Mouse (Mus musculus) left cerebral cortex, postnatal 36 days (tissue): ENCODE data around the gene D3Ertd254e. TPM values are rescaled to one million over a fixed set of nuclear protein-coding genes. Genes with fewer than 3 reads are reported as not detected.
"Not testable (repeated sequence)": the region's sequence is repeated elsewhere in the genome, so short reads cannot be mapped to it uniquely, and the experiment has no call there.

ENCODE experiments used
- DNase-seq, 2 experiments: peaks; one replicate each; pipeline ENCODE4 v3.0.0; 2021 to 2022; ENCODE audit warnings: low spot score in 2 of 2, mixed read lengths in 1 of 2
- intact Hi-C: fragments of 180-260 bp; cut with DNase I; formaldehyde crosslinking; loops from one replicate; pipeline ENCODE4 v1.15.1; 2025
- total RNA-seq, 2 experiments: library from RNA; stranded (reverse); gene quantifications; 2 replicates each; pipeline ENCODE4 v1.2.3; 2021

D3Ertd254e gene
- total RNA-seq = 10 to 100 TPM; 17.1 to 20.4 TPM

- intact Hi-C loops = no loop called here
Observed at GRCm38 (mm10) chr3:36150934-36151686, at the start of gene D3Ertd254e. TSS of gene D3Ertd254e (plus strand) at chr3:36151017.

DNA sequence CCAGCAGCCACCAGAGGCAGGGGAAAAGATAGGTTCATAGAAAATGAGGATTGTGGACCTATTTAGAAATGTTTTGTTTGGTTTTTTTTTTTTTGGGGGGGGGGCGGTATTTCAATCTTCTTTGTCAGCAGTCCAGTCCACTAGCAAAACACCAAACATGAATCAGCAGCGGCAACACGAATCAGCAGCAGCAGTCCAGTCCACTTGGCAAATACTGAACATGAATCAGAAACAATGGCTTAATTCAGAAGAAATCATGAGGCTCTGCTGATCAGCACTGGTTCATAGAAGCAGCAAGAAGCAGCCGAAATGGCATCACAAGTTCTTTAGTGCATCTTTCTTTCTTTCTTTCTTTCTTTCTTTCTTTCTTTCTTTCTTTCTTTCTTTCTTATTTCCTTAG lies 34.7 kb upstream of the D3Ertd254e start:
- intact Hi-C loops = no loop called here
- DNase-seq = no peak

More at GRCm38 (mm10) chr3:36150934-36151686, at the start of gene D3Ertd254e:
- DNase-seq = peak; percentile 88 to 91

GRCm38 (mm10) chr3:36119684-36120548 lies 30.9 kb upstream of the D3Ertd254e start:
- intact Hi-C loops = no loop called here
- DNase-seq = no peak

DNA sequence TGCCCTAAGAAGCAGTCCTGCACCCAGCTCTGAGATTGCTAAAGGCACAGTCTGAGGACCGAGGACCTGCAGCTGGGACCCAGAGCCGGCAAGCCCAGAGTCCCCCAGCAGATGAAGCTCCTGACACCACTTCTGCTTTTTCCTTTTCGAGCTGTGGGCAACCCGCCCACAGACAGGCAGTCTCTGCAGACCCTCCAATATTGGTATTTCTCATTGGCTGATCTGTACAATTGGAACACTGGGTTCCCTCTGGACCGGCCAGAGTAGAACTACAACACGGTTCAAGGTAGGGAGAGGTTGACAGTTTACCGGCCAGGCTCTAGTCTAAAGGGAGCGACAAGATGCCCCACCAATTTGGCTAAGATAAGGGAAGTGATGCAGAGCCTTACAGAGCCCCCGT lies 24.6 kb upstream of the D3Ertd254e start:
- DNase-seq, intact Hi-C loops: not testable (repeated sequence)

GRCm38 (mm10) chr3:36136152-36136551 lies 14.7 kb upstream of the D3Ertd254e start:
- DNase-seq = no peak
- intact Hi-C loops = no loop called here

GRCm38 (mm10) chr3:36137560-36137959 lies 13.3 kb upstream of the D3Ertd254e start:
- no peak for DNase-seq
- intact Hi-C loops = no loop called here

DNA sequence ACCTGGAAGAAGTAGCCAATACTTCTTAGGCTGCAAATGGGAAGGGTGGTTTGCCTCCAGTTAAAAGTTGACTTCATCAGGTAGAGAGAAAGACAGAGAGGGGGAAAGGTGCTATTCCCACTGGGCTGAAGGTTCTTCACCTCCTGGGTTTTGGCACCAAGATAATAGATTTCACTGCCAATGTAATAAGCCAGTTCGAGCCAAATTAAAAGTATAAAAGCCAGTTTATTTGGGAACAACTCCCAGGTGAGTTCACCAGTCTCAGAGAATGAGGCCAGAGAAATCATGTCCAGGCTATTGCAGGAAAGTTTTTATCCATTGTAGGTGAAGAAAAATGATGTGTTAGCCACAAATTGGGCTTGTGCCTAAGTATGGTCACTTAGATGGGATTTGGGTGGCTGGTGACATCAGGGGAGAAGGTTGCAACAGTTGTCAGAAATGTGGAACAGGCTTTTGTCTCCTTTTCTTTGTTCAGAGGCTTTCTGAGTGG lies 12.6 kb upstream of the D3Ertd254e start:
- intact Hi-C loops = no loop called here
- no peak for DNase-seq

DNA sequence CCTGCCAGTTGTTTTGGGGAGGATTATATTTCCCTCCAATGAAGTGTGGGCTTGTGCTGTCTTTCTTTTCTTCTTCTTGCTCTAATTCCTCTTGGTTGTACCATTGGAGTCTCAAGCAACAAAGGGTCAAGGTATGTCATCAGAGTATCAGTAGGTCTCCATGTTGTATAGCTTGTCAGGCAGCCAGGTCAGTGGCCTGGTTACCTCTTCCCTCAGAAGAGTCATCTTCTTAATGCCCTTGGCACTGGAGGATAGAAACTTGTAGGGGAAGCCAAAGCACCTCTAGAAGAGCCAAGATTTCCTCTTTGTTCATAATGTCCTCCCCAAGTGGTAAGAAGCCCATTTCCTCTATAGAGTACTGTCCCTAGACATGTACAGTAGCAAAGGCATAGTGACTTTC lies 11.8 kb upstream of the D3Ertd254e start:
- no peak for DNase-seq
- intact Hi-C loops = no loop called here

- intact Hi-C loops = no loop called here
Observed at GRCm38 (mm10) chr3:36150537-36150933, 282 bp upstream of the D3Ertd254e start.

GRCm38 (mm10) chr3:36155268-36155667 lies 4.5 kb downstream of the D3Ertd254e start:
- no peak for DNase-seq
- intact Hi-C loops = no loop called here

More at GRCm38 (mm10) chr3:36150537-36150933, 282 bp upstream of the D3Ertd254e start:
- DNase-seq = no peak

- intact Hi-C loops = no loop called here
- no peak for DNase-seq
Observed at GRCm38 (mm10) chr3:36170670-36171210, 19.9 kb downstream of the D3Ertd254e start.

DNA sequence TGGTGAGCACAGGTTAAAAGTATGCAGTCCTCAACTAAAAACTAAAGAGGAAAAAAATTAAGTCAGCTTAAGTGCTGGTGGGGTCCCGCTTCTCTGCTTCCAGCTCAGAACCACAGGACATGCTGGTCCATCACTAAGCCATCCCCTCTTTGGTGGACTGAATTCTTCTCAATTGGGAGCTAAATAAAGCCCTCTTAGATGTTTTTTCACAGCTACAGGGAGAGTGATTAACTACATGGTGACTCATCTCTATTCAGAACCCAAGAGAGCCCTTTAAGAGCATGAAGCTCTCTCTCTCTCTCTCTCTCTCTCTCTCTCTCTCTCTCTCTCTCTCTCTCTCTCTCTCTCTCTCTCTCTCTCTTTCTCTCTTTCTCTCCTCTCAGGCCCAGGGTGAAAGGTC lies 20.5 kb downstream of the D3Ertd254e start:
- intact Hi-C loops = no loop called here

GRCm38 (mm10) chr3:36173761-36174160 lies 22.9 kb downstream of the D3Ertd254e start:
- intact Hi-C loops = no loop called here
- no peak for DNase-seq

More for the DNA sequence above, 20.5 kb downstream of the D3Ertd254e start:
- DNase-seq = no peak

GRCm38 (mm10) chr3:36181519-36181918 lies 30.7 kb downstream of the D3Ertd254e start:
- intact Hi-C loops = loop anchor here (5.0 kb wide), 1 partner anchor 316 kb away; no protein-coding TSS in a partner anchor
- peak in 1 of 2 experiments; percentile 43 for DNase-seq

GRCm38 (mm10) chr3:36186510-36186909 lies 35.7 kb downstream of the D3Ertd254e start:
- intact Hi-C loops = no loop called here
- no peak for DNase-seq

DNA sequence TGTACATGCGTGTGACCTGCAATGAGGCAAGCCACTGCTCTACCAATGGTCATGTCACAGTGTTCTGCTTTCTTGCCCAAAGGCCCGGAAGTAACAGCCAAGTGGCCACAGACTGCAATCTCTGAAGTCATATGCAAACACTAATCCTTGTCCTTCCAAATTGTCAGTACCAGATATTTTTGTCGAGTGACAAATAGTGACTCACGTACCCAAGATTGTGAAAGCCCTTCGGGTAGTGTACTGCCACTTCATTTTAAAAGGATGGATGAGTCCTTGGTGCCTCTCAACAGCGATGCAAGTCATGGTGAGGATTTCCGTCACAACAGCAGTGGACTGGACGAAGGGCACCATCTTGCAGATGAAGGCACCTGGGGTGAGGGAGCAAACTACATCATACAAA lies 38.4 kb downstream of the D3Ertd254e start:
- intact Hi-C loops = no loop called here
- DNase-seq = no peak

DNA sequence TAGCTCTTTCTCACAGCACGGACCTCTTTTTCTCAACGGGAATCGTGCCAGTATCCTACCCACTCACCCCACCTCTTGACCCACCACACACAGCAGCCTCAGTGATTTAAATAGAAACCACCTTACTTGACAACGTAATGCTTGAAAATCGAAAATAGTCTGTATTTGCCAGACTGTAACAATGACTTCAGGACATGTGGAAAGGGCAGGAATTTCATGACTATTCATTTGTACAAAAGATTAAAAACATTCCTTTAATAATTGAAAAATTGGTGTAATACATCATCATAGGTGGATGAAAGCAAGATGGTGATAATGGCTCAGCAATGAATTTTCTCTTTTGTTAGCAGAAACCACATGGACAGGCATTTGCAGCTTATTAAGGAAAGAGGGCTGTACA lies 50.3 kb downstream of the D3Ertd254e start:
- intact Hi-C loops = no loop called here
- no peak for DNase-seq

DNA sequence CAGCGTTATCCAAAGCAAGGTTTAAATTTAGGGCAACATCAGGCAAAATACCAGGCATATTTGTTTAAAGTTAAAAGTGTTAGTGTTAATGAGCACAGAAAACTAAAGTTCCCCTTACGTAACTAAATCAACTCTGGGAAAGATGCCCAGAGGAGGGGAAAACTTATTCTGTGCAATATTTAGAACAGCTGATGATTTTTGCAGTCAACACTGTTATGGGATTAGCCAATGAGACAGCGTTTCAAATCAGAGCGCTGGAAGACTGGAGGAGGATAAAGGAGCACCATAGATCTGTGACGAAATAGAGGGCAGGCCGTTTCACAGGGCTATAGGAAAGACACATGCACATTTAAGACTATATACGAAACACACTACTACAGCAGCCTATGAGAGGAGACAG lies 52.1 kb downstream of the D3Ertd254e start:
- peak in 1 of 2 experiments; percentile 29 for DNase-seq
- intact Hi-C loops = no loop called here

GRCm38 (mm10) chr3:36207520-36208264 lies 56.9 kb downstream of the D3Ertd254e start:
- intact Hi-C loops = no loop called here
- DNase-seq = no peak
